7 mouse cellular contexts compared by ENCODE assay signal in the genomic region with DNA sequence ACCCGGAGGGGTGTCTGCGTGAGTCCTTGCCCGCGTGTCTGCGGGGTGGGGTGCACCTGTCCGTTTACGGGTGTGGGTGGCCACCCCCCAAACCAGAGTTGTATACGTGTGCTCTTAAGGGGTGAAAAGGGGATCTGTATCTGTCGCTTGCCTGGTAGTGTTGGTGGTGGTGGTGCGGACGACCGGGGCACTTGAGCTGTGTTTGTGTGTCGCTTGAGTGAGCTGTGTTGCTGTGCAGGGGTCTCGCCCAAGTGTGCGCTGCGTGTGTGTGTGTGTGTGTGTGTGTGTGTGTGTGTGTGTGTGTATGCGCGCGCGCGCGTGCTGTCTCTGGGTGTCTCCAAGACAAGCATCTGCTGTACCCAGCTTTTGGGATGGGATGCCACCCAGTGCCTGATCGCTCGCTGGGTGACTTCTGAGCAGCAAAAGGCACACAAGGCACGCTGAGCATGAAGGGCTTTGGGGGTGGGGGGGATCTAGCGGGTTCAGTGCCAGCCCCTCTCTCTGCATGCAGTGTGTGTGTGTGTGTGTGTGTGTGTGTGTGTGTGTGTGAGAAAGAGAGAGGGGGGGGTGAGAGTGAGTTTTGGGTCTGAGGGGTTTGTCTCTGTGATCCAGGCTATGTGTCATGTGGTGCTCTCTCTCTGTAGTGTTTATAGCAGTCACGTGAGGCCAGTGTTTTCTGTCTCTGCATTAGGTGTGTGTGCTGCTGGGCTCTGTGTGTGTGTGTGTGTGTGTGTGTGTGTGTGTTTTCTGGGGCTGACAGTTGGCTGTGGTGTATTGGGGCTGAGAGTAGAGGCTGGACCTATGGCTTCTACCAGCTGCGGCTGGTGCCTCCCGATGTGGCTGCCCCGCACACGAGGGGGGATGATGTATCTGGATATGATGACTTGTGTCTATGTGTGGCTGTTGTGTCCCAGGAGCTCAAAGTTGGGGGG. TPM values are rescaled to one million over a fixed set of nuclear protein-coding genes. Genes with fewer than 3 reads are reported as not detected.
A peak's percentile ranks its signal among the peaks of the same experiment; 100 is the strongest.
DNase-seq lines count a peak whose midpoint lies in the region; ATAC-seq and TF ChIP-seq lines count a peak whose summit lies in the region.

No protein-coding gene starts in this region.

- H3K4me3 ChIP-seq in ES-E14 (ENCODE audit: insufficient read depth in 1 of 2, low read depth in 1 of 2, low read length in 2 of 2, poor library complexity in 1 of 2, severe bottlenecking in 1 of 2) = peak overlapping the region; percentile 94 to 99
- H3K4me3 ChIP-seq in embryonic facial prominence, embryonic 14.5 days (ENCODE audit: low read depth, low read length) = peak overlapping the region; percentile 64
- peak overlapping the region; percentile 73 for H3K4me3 ChIP-seq in hindbrain, embryonic 11.5 days (ENCODE audit: low read depth, low read length)

- peaks cover 5% of the 10 kb centered on the region; the same call in 1 of the 2 replicates for H3K36me3 ChIP-seq in ES-E14 (ENCODE audit: control insufficient read depth, insufficient read depth, low read length, poor library complexity, severe bottlenecking)
- no peaks in the 10 kb centered on the region for H3K36me3 ChIP-seq in embryonic facial prominence, embryonic 14.5 days (ENCODE audit: control insufficient read depth, insufficient read depth, low read length)
- no peaks in the 10 kb centered on the region for H3K36me3 ChIP-seq in hindbrain, embryonic 11.5 days (ENCODE audit: control insufficient read depth, insufficient read depth, low read length)

- no peak overlapping the region for H3K27ac ChIP-seq in ES-E14 (ENCODE audit: insufficient read depth, low read depth, low read length, poor library complexity, severe bottlenecking)
- H3K27ac ChIP-seq in embryonic facial prominence, embryonic 14.5 days (replicated peaks; ENCODE audit: low read depth, low read length) = no peak overlapping the region
- H3K27ac ChIP-seq in hindbrain, embryonic 11.5 days (ENCODE audit: low read depth, low read length) = peak overlapping the region; percentile 36; the same call in 1 of the 2 replicates

- H3K9ac ChIP-seq in ES-E14 (ENCODE audit: insufficient read depth, low read depth, low read length, poor library complexity, severe bottlenecking) = peak overlapping the region; percentile 74
- H3K9ac ChIP-seq in embryonic facial prominence, embryonic 14.5 days (ENCODE audit: low read depth, low read length) = peak overlapping the region; percentile 82
- H3K9ac ChIP-seq in hindbrain, embryonic 11.5 days (ENCODE audit: low read depth, low read length) = peak overlapping the region; percentile 92; the same call in 1 of the 2 replicates

- 2% methylated on average over 25 of the region's 31 CpGs for WGBS in embryonic facial prominence, embryonic 14.5 days
- WGBS in hindbrain, embryonic 11.5 days = 2% methylated on average over 29 of the region's 31 CpGs

- in situ Hi-C loops in ES-E14 (cut with MboI; ENCODE audit: low sequenced_read_pairs in 2 of 2, unreplicated experiment in 2 of 2) = no loop called here

- H3K9me3 ChIP-seq in ES-E14 (ENCODE audit: control insufficient read depth, insufficient read depth, low read depth, low read length) = no peaks in the 10 kb centered on the region
- H3K9me3 ChIP-seq in embryonic facial prominence, embryonic 14.5 days (ENCODE audit: control insufficient read depth, low read length) = no peaks in the 10 kb centered on the region
- no peaks in the 10 kb centered on the region for H3K9me3 ChIP-seq in hindbrain, embryonic 11.5 days (ENCODE audit: control insufficient read depth, low read length)

- peak overlapping the region; percentile 90 for H3K4me2 ChIP-seq in embryonic facial prominence, embryonic 14.5 days (ENCODE audit: low read depth, low read length)
- peak overlapping the region; percentile 98 for H3K4me2 ChIP-seq in hindbrain, embryonic 11.5 days (replicated peaks; ENCODE audit: low read depth, low read length)

- no peak for ATAC-seq in embryonic facial prominence, embryonic 14.5 days (ENCODE audit: low read depth)
- ATAC-seq in hindbrain, embryonic 11.5 days (ENCODE audit: low FRiP score) = 0 out of 2 replicates have a peak, but pooled peaks have one; percentile 0

- H3K27me3 ChIP-seq in embryonic facial prominence, embryonic 14.5 days (replicated peaks; ENCODE audit: control insufficient read depth, insufficient read depth, low read length) = peaks cover 19% of the 10 kb centered on the region
- no peaks in the 10 kb centered on the region for H3K27me3 ChIP-seq in hindbrain, embryonic 11.5 days (ENCODE audit: control insufficient read depth, insufficient read depth, low read length)

- no peak for DNase-seq in ES-E14 (ENCODE audit: low read depth, low spot score)
- peak; percentile 54 for DNase-seq in adrenal gland, postnatal 14 days
- no peak for DNase-seq in embryonic facial prominence, embryonic 14.5 days (ENCODE audit: low spot score)
- peak; percentile 45 for DNase-seq in hindbrain, embryonic 11.5 days (ENCODE audit: low spot score)
- DNase-seq in layer of hippocampus, postnatal 14 days (ENCODE audit: low spot score in 2 of 2) = peak; percentile 64 to 69
- peak; percentile 43 for DNase-seq in lung, postnatal 14 days
- DNase-seq in right cerebral cortex, postnatal 4 days = peak; percentile 69

- H3K4me1 ChIP-seq in ES-E14 (ENCODE audit: control insufficient read depth in 2 of 2, insufficient read depth in 2 of 2, low read length in 2 of 2, poor library complexity in 1 of 2) = peaks cover 4 to 25% of the 10 kb centered on the region in 2 experiments; a peak in 2 of 4 replicates
- peaks cover 22% of the 10 kb centered on the region for H3K4me1 ChIP-seq in embryonic facial prominence, embryonic 14.5 days (ENCODE audit: control insufficient read depth, insufficient read depth, low read length)
- peaks cover 11% of the 10 kb centered on the region for H3K4me1 ChIP-seq in hindbrain, embryonic 11.5 days (replicated peaks; ENCODE audit: control insufficient read depth, insufficient read depth, low read length)

TF ChIP-seq in ES-E14, 5 proteins besides CTCF, POLR2A, EP300 and RAD21:
- TF ChIP-seq ZC3H11A (IDR thresholded peaks at IDR 0.05; ENCODE audit: borderline replicate concordance, low read depth, low read length) (no peak), HCFC1 (IDR thresholded peaks at IDR 0.05; ENCODE audit: borderline replicate concordance, insufficient read depth, low read length) (no peak), MAFK (IDR thresholded peaks at IDR 0.05; ENCODE audit: insufficient read depth, low read depth, low read length) (no peak), CHD2 (IDR thresholded peaks at IDR 0.05; ENCODE audit: low read depth, low read length) (no peak), ZNF384 (IDR thresholded peaks at IDR 0.05; ENCODE audit: low read depth, low read length) (no peak)

RNA-seq across cellular contexts. Expression of a gene that starts 2.6 kb away (rescaled TPM):
- total RNA-seq in ES-E14 (2012; rRNA removed) = 21.9 and 34.9 TPM in 2 replicates
- 5.8 and 11.6 TPM in 2 replicates for total RNA-seq in adrenal gland, postnatal 14 days (2021)
- polyA plus RNA-seq in embryonic facial prominence, embryonic 14.5 days (2014; fragmentation: Nextera tagmentation; extraction: Ambion mirVana) = 4.0 and 4.6 TPM in 2 replicates
- polyA plus RNA-seq in hindbrain, embryonic 11.5 days (2014; fragmentation: Nextera tagmentation; extraction: Ambion mirVana) = 6.4 and 8.1 TPM in 2 replicates
- total RNA-seq in layer of hippocampus, postnatal 14 days (2021) = 10 to 100 TPM; 16.6 to 20.4 TPM

RNA-seq across cellular contexts. Expression of a gene that starts 24.2 kb away (rescaled TPM):
- total RNA-seq in ES-E14 (2012; rRNA removed) = 53.9 and 70.3 TPM in 2 replicates
- total RNA-seq in adrenal gland, postnatal 14 days (2021) = 68.1 and 75.4 TPM in 2 replicates
- 10.9 and 13.7 TPM in 2 replicates for polyA plus RNA-seq in embryonic facial prominence, embryonic 14.5 days (2014; fragmentation: Nextera tagmentation; extraction: Ambion mirVana)
- polyA plus RNA-seq in hindbrain, embryonic 11.5 days (2014; fragmentation: Nextera tagmentation; extraction: Ambion mirVana) = 18.2 and 19.2 TPM in 2 replicates
- 10 to 100 TPM; 84.3 to 84.5 TPM for total RNA-seq in layer of hippocampus, postnatal 14 days (2021)

RNA-seq across cellular contexts. Expression of a gene that starts 37.4 kb away (rescaled TPM):
- 2.1 TPM in 2 replicates for total RNA-seq in ES-E14 (2012; rRNA removed)
- total RNA-seq in adrenal gland, postnatal 14 days (2021) = 16.6 and 21.1 TPM in 2 replicates
- polyA plus RNA-seq in embryonic facial prominence, embryonic 14.5 days (2014; fragmentation: Nextera tagmentation; extraction: Ambion mirVana) = 21.1 and 23.4 TPM in 2 replicates
- 11.0 and 13.8 TPM in 2 replicates for polyA plus RNA-seq in hindbrain, embryonic 11.5 days (2014; fragmentation: Nextera tagmentation; extraction: Ambion mirVana)
- 10 to 100 TPM; 28.1 to 31.2 TPM for total RNA-seq in layer of hippocampus, postnatal 14 days (2021)

RNA-seq across cellular contexts. Expression of a gene that starts 51.4 kb away (rescaled TPM):
- not detected in 2 replicates for total RNA-seq in ES-E14 (2012; rRNA removed)
- total RNA-seq in adrenal gland, postnatal 14 days (2021) = 3.3 and 5.5 TPM in 2 replicates
- polyA plus RNA-seq in embryonic facial prominence, embryonic 14.5 days (2014; fragmentation: Nextera tagmentation; extraction: Ambion mirVana) = 4.1 and 4.4 TPM in 2 replicates
- polyA plus RNA-seq in hindbrain, embryonic 11.5 days (2014; fragmentation: Nextera tagmentation; extraction: Ambion mirVana) = 0.46 and 1.3 TPM in 2 replicates
- total RNA-seq in layer of hippocampus, postnatal 14 days (2021) = 1 to 10 TPM in 1 of 2 experiments, under 1 TPM in 1; 0.74 to 2.0 TPM

Comparison
In these comparisons a context has a peak if more than half of its experiments do, and no peak if none do; other contexts are left out.
1. DNase-seq: peak in adrenal gland, postnatal 14 days (single experiment), hindbrain, embryonic 11.5 days (single experiment), layer of hippocampus, postnatal 14 days (2 of 2), lung, postnatal 14 days (single experiment) and right cerebral cortex, postnatal 4 days (single experiment); none in ES-E14 (single experiment) and embryonic facial prominence, embryonic 14.5 days (single experiment).
2. Peak in every context shown above with its lines, with median percentiles within 50 percentile points of each other: H3K4me3 ChIP-seq and H3K9ac ChIP-seq.